Mouse (Mus musculus) C2C12 (cell line): ENCODE results near the gene Kif1c. TPM values are rescaled to one million over a fixed set of nuclear protein-coding genes. Genes with fewer than 3 reads are reported as not detected.

Experiments
- H3K27me3 ChIP-seq: one replicate; pipeline ENCODE4 v1.6.1; 2011; ENCODE audit not compliant: control insufficient read depth, insufficient read depth, insufficient read length
- H3K36me3 ChIP-seq: one replicate; pipeline ENCODE4 v1.6.1; 2011; ENCODE audit not compliant: control insufficient read depth, insufficient read depth
- H3K4me3 ChIP-seq: one replicate; pipeline ENCODE4 v1.5.1; 2011; ENCODE audit warnings: mild to moderate bottlenecking, control low read depth; ENCODE audit not compliant: poor library complexity, insufficient read depth, severe bottlenecking
- H3K79me2 ChIP-seq: one replicate; pipeline ENCODE4 v1.6.1; 2011; ENCODE audit not compliant: control insufficient read depth, insufficient read depth
- H3K79me3 ChIP-seq: one replicate; pipeline ENCODE4 v1.6.1; 2011; ENCODE audit warnings: low read depth, control low read depth
- H3ac ChIP-seq: one replicate; pipeline ENCODE3; 2011; ENCODE audit warnings: low read depth; ENCODE audit not compliant: control insufficient read depth, insufficient read length
- CEBPB ChIP-seq: IDR thresholded peaks from one replicate; pipeline ENCODE4 v1.6.1; 2011; ENCODE audit warnings: low read depth, mild to moderate bottlenecking, control low read depth, moderate library complexity
- CTCF ChIP-seq: IDR thresholded peaks from one replicate; pipeline ENCODE4 v1.5.1; 2011; ENCODE audit not compliant: control insufficient read depth, insufficient read depth, insufficient read length
- FOSL1 ChIP-seq: IDR thresholded peaks from one replicate; pipeline ENCODE4 v1.8.0; 2011; ENCODE audit warnings: mild to moderate bottlenecking, low read length; ENCODE audit not compliant: poor library complexity, insufficient read depth, severe bottlenecking
- MAX ChIP-seq: IDR thresholded peaks from one replicate; pipeline ENCODE4 v1.6.1; 2011; ENCODE audit warnings: mild to moderate bottlenecking, control low read depth
- MYOD1 ChIP-seq: IDR thresholded peaks from one replicate; pipeline ENCODE4 v1.6.1; 2011; ENCODE audit warnings: low read depth; ENCODE audit not compliant: control insufficient read depth, insufficient read length
- MYOG ChIP-seq: IDR thresholded peaks from one replicate; pipeline ENCODE4 v1.6.1; 2011; ENCODE audit not compliant: control insufficient read depth, insufficient read length; ENCODE audit errors: extremely low read depth
- USF1 ChIP-seq: IDR thresholded peaks from one replicate; pipeline ENCODE4 v1.6.1; 2011; ENCODE audit warnings: low read depth, mild to moderate bottlenecking, control low read depth, moderate library complexity
- polyA plus RNA-seq: library from polyadenylated mRNA; unstranded; fragments of >200 nt; fragmentation: generic; extraction: Trizol; gene quantifications from one replicate; pipeline ENCODE4 v1.2.1, GENCODE M21; 2012; ENCODE audit warnings: missing spikeins

The Kif1c gene
- polyA plus RNA-seq, 1 experiment: 99.8 TPM

DNA sequence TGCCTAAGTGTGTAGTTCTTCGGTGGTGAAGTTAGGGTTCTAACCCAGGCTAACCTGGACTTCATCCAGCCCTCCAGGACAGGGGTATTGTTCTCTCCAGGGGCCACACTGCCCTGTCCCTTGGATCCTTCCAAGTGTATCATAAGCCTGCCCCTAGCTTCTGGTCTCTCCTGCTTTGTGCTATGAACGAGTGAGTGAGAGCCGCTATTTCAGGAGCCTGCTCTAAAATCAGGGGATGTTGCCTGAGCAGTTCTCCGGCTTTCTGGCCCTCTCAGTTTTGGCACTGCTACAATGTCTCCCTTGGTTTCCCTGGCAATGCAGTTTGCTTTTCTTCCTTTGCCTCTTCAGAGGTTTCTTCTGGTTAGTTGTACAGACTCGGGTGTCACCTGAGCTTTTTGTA lies 30.8 kb downstream of the Kif1c start:
- TF ChIP-seq MYOG: no peak
- no peak for TF ChIP-seq USF1
- TF ChIP-seq MAX: no peak
- no peak for TF ChIP-seq CTCF
- no peak for TF ChIP-seq MYOD1
- no peak for TF ChIP-seq FOSL1
- TF ChIP-seq CEBPB: no peak
- Histone ChIP-seq H3K79me2 (no peaks in the 10 kb centered on the region), H3ac (no peak overlapping the region), H3K27me3 (no peaks in the 10 kb centered on the region), H3K36me3 (peaks cover 29% of the 10 kb centered on the region), H3K79me3 (no peaks in the 10 kb centered on the region), H3K4me3 (no peak overlapping the region)

DNA sequence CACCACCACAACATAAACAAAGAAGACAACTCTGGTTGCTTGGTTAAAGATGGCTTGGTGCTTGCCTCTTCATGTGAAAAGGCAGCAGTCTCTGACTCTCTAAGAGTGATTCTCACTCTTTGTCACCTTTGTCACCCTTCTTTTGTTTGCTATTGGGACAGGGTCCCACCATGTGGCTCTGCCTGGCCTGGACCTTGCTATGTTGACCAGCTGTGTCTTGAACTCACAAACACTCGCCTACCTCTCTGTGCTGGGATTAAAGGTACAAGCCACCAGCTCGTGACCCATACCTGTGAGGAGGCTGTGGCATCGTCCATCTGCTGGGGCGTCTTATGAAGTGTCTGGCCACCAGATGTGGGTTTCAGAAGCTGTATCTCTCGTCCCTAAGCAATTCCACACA lies 32.9 kb downstream of the Kif1c start:
- H3ac ChIP-seq: no peak overlapping the region
- peaks cover 8% of the 10 kb centered on the region for H3K36me3 ChIP-seq
- no peaks in the 10 kb centered on the region for H3K27me3 ChIP-seq
- no peak for TF ChIP-seq FOSL1
- TF ChIP-seq MAX: no peak
- H3K79me2 ChIP-seq: no peaks in the 10 kb centered on the region
- H3K4me3 ChIP-seq: no peak overlapping the region
- H3K79me3 ChIP-seq: no peaks in the 10 kb centered on the region

DNA sequence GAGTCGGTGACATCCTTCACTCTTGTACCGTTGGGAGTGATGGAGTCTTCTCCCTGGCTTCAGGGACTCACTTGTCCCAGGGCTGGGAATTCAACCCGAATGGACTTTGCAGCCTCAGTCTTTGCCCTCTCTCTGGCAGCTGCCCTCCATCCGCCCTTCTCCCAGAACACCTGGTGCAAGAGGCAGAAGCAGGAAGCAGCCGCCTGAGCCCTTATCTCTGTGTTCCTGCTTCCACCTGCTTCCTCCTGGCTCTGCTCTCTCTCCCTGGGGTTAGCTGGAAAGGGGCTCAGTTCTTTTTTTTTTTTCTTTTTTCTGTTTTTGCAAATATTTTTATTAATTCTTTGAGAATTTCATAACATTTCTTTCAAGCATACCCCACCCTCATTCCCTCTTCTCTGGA lies 37.4 kb downstream of the Kif1c start:
- H3K79me3 ChIP-seq: no peaks in the 10 kb centered on the region
- H3ac ChIP-seq: no peak overlapping the region
- TF ChIP-seq USF1 (no peak), MYOG (no peak), FOSL1 (no peak), MAX (no peak), CTCF (no peak)
- H3K36me3 ChIP-seq: no peaks in the 10 kb centered on the region
- no peak overlapping the region for H3K4me3 ChIP-seq
- H3K27me3 ChIP-seq: no peaks in the 10 kb centered on the region
- H3K79me2 ChIP-seq: no peaks in the 10 kb centered on the region

DNA sequence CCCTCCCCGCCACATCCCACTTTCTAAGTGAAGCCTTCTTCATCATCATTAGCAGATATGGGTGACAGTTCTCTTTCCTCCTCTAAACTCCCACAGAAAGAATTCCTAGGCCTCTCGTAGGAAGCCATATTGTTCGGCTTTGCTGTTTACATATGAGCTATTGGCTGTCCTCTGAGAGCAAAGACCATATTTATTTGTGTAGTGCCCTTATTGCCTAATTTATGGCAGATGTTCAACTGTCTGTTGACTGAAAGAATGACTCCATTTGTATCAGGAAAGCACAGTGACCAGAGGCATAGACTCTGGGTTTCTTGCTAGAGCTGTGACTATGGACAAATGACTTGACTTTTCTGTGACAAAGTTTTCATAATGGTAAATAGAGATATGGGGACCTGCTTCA lies 41.3 kb downstream of the Kif1c start:
- Histone ChIP-seq H3K27me3 (no peaks in the 10 kb centered on the region), H3K79me2 (no peaks in the 10 kb centered on the region), H3K36me3 (no peaks in the 10 kb centered on the region), H3K4me3 (no peak overlapping the region), H3ac (no peak overlapping the region), H3K79me3 (no peaks in the 10 kb centered on the region)
- no peak for TF ChIP-seq MAX
- no peak for TF ChIP-seq MYOD1
- no peak for TF ChIP-seq CEBPB
- TF ChIP-seq MYOG: no peak
- TF ChIP-seq FOSL1: no peak
- no peak for TF ChIP-seq USF1
- no peak for TF ChIP-seq CTCF

DNA sequence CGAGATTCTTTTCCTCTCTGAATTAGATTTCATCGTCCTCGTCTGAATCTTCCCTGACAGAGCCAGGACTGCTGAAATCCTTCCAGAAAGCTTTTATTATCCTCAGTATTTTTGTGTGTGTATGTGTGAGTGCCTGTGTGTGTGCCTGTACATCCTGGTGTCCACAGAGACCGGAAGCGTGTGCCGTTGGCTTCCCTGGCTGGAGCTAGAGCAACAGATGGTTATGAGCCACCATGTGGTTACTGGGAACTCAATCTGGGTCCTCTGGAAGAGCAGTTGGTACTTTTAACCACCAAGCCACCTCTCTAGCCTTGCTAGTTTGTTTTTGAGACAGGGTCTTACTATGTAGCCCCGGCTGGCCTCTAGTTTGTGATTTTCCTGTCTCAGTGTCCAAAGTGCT lies 41.8 kb downstream of the Kif1c start:
- Histone ChIP-seq H3K79me2 (no peaks in the 10 kb centered on the region), H3K4me3 (no peak overlapping the region), H3ac (no peak overlapping the region), H3K27me3 (no peaks in the 10 kb centered on the region), H3K79me3 (no peaks in the 10 kb centered on the region), H3K36me3 (no peaks in the 10 kb centered on the region)
- no peak for TF ChIP-seq FOSL1
- TF ChIP-seq MYOD1: no peak

DNA sequence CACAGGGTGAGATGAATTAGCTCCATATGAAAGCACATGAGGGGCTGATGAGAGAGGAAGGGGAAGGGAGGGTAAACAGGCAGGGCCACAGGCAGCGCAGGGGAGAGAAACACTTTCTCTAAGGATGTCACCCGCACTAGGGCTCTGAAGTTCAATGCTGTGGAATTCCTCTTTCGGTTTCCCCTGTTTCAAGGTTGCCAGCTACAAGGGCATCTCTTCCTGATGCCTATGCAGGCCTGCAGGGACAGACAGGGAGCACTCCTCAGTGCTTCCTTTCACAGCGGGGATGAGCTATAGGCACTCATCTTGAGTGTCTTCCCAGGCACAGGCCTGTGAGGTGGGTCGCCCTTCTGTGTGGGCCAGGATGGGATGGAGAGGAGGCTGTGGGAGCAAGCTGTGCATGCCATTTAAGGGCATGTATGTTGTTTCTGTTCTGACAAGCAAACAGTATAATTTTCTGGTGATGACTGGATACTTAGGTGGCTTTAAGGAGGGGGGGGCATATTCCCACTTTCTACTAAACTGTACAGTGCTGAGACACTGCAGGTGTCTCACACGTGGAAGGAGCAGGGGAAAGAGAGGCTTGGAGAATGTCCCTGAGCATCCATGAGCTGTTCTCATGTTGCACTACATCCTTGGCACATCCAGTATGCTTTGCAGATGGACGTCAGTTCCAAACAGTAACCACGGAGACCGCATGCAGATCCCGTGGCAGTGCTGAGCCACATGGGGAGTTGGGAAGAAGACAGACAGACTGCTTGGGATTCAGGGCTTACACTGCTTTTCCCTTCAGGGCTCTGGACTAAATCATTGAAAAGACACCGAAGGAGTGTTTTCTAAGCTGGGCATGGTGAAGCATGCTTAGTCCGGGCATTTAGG lies 42.5 kb downstream of the Kif1c start:
- Histone ChIP-seq H3K4me3 (no peak overlapping the region), H3K27me3 (no peaks in the 10 kb centered on the region), H3K79me3 (no peaks in the 10 kb centered on the region), H3K79me2 (no peaks in the 10 kb centered on the region), H3ac (no peak overlapping the region), H3K36me3 (no peaks in the 10 kb centered on the region)
- TF ChIP-seq MAX (no peak), USF1 (no peak), MYOG (no peak)

DNA sequence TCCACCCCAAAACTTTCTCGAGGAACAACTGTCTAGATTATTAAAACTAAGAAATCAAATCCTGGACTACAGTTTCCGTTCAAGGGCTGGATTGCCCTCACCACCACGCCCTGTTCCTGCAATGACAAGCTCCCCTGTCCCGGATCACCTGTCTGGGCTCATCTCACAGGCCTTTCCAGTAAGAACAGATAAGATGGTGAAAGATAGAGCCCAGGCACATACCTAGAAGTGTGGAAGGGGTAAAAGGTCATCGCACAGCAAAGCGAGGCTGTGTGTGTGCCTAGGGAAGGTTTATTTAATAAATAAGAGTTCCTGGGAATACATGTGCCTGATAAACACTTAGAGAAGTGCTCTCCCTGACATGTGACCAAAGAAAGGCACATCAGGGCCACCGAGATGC lies 45.3 kb downstream of the Kif1c start:
- no peak for TF ChIP-seq CEBPB
- TF ChIP-seq MAX: no peak
- TF ChIP-seq USF1: no peak
- no peak for TF ChIP-seq FOSL1
- TF ChIP-seq CTCF: no peak
- no peak for TF ChIP-seq MYOD1
- TF ChIP-seq MYOG: no peak
- Histone ChIP-seq H3ac (no peak overlapping the region), H3K36me3 (no peaks in the 10 kb centered on the region), H3K79me2 (no peaks in the 10 kb centered on the region), H3K27me3 (no peaks in the 10 kb centered on the region), H3K4me3 (no peak overlapping the region), H3K79me3 (no peaks in the 10 kb centered on the region)
